Mouse (Mus musculus) hindbrain, postnatal 0 days (tissue): ENCODE measurements at regions not wholly inside any gene's neighbourhood (a gene's known extent, or its start where the extent isn't known, plus 50 kb on each side); places are given as distances from the start of the nearest gene placed in this dataset.
A peak's percentile ranks its signal among the peaks of the same experiment; 100 is the strongest.

Experiments used
- ATAC-seq: fragments of 200-750 bp; cut with Nextera tagmentation; 2 replicates; pipeline ENCODE4 v1.8.0; 2017; ENCODE audit warnings: mild to moderate bottlenecking, moderate TSS enrichment, moderate library complexity
- DNase-seq: peaks from one replicate; pipeline ENCODE4 v3.0.0-alpha.2; 2015; ENCODE audit warnings: low spot score
- H3K27ac ChIP-seq: fragments of 300-500 bp; sonication (generic); 2 replicates; pipeline ENCODE4 v1.5.1; 2014; ENCODE audit warnings: mild to moderate bottlenecking
- H3K27me3 ChIP-seq: fragments of 300-500 bp; sonication (generic); 2 replicates; pipeline ENCODE4 v1.6.1; 2014; ENCODE audit warnings: low read length, mixed read lengths; ENCODE audit not compliant: insufficient read depth
- H3K36me3 ChIP-seq: fragments of 300-500 bp; sonication (generic); 2 replicates; pipeline ENCODE4 v1.6.1; 2014; ENCODE audit warnings: low read length, mixed read lengths; ENCODE audit not compliant: insufficient read depth
- H3K4me1 ChIP-seq: fragments of 300-500 bp; sonication (generic); 2 replicates; pipeline ENCODE4 v1.6.1; 2014; ENCODE audit warnings: antibody characterized with exemption, low read length, mixed read lengths; ENCODE audit not compliant: insufficient read depth
- H3K4me2 ChIP-seq: fragments of 300-500 bp; sonication (generic); 2 replicates; pipeline ENCODE4 v1.6.1; 2014; ENCODE audit warnings: low read depth, mild to moderate bottlenecking, low read length, moderate library complexity, mixed read lengths
- H3K4me3 ChIP-seq: fragments of 300-500 bp; sonication (generic); 2 replicates; pipeline ENCODE4 v1.5.1; 2014; ENCODE audit warnings: low read length
- H3K9ac ChIP-seq: fragments of 300-500 bp; sonication (generic); replicated peaks from 2 replicates; pipeline ENCODE4 v1.6.1; 2014; ENCODE audit warnings: mild to moderate bottlenecking, low read length, moderate library complexity, mixed read lengths
- H3K9me3 ChIP-seq: fragments of 300-500 bp; sonication (generic); 2 replicates; pipeline ENCODE4 v1.6.1; 2016; ENCODE audit warnings: low read length, mixed read lengths
- CTCF ChIP-seq: IDR thresholded peaks from 2 replicates; pipeline ENCODE4 v1.5.1; 2016; ENCODE audit warnings: antibody characterized with exemption, control low read depth, low read depth
- WGBS: fragments of 180-500 bp; shearing (Covaris S2); extraction: QIAGEN DNeasy Blood & Tissue Kit; methylation state at CpG from one replicate; pipeline ENCODE4 v1.1.7; 2014; 5-methylcytosine and 5-hydroxymethylcytosine counted together

DNA sequence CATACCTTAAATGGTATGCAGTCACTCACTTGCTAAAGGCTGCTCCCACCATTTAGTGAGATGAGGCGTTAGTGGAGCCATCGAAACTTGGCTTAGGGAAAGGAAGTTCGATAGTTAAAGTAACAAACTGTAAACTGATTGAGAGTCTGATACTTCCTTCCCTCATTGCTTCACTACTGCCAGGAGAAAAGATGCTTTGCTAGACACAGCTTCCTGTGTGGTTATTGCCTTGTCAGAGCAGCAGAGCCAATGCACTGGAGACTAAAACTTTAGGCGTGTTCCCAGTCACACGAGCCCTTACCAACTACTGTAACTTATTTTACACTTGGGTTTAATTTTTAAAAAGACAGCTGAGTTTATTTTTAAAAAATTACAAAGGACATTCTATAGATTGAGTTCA lies 1324.8 kb upstream of the Sel1l start:
- H3K36me3 ChIP-seq = no peaks in the 10 kb centered on the region
- no peaks in the 10 kb centered on the region for H3K9me3 ChIP-seq
- DNase-seq = no peak
- no peak overlapping the region for H3K27ac ChIP-seq
- no peak overlapping the region for H3K4me3 ChIP-seq
- H3K4me1 ChIP-seq = no peaks in the 10 kb centered on the region
- H3K9ac ChIP-seq = no peak overlapping the region
- 88% methylated on average over 5 of the region's 5 CpGs for WGBS
- no peaks in the 10 kb centered on the region for H3K27me3 ChIP-seq
- no peak overlapping the region for H3K4me2 ChIP-seq
- TF ChIP-seq CTCF = no peak
- ATAC-seq = no peak

DNA sequence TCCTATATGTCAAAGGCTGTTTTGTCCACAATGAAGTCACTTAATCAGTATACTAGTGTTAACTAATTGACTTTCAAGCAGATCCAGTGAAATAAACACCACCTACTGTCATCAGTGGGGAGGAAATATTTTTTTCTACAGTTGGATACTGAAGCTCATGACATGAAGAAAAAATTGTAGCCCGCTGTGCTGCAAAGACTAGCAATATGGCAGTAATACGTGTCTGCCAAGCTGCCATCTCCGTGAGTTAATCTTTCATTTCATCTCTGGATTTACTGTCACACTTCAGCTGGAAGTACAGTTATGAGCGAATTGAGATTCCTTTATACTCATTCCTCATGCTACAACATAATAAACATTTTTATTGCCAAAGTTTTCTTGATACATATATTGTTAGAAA lies 1311.3 kb upstream of the Sel1l start:
- WGBS = 71% methylated on average over 4 of the region's 4 CpGs
- TF ChIP-seq CTCF = no peak
- Histone ChIP-seq H3K9ac (no peak overlapping the region), H3K4me3 (no peak overlapping the region), H3K9me3 (no peaks in the 10 kb centered on the region), H3K27me3 (no peaks in the 10 kb centered on the region), H3K27ac (no peak overlapping the region), H3K36me3 (no peaks in the 10 kb centered on the region), H3K4me1 (no peaks in the 10 kb centered on the region), H3K4me2 (no peak overlapping the region)
- ATAC-seq (no peak), DNase-seq (no peak)

- ATAC-seq (peak; percentile 35; the same call in 1 of the 2 replicates), DNase-seq (peak; percentile 57)
- 45% methylated on average over 6 of the region's 6 CpGs for WGBS
Measured at GRCm38 (mm10) chr12:93152618-93153245, 1303.8 kb upstream of the Sel1l start.

GRCm38 (mm10) chr12:93151530-93151929 lies 1302.6 kb upstream of the Sel1l start:
- ATAC-seq = no peak
- Histone ChIP-seq H3K27me3 (no peaks in the 10 kb centered on the region), H3K4me2 (0 out of 2 replicates have a peak overlapping the region, but pooled peaks have one; percentile 1), H3K27ac (no peak overlapping the region), H3K4me1 (no peaks in the 10 kb centered on the region), H3K36me3 (no peaks in the 10 kb centered on the region), H3K9ac (no peak overlapping the region), H3K9me3 (no peaks in the 10 kb centered on the region), H3K4me3 (no peak overlapping the region)
- no peak for TF ChIP-seq CTCF
- WGBS = 55% methylated on average over 7 of the region's 7 CpGs
- peak; percentile 2 for DNase-seq

More at GRCm38 (mm10) chr12:93152618-93153245, 1303.8 kb upstream of the Sel1l start:
- Histone ChIP-seq H3K9ac (no peak overlapping the region), H3K27ac (no peak overlapping the region), H3K27me3 (no peaks in the 10 kb centered on the region), H3K4me1 (no peaks in the 10 kb centered on the region), H3K36me3 (no peaks in the 10 kb centered on the region), H3K9me3 (no peaks in the 10 kb centered on the region), H3K4me2 (no peak overlapping the region), H3K4me3 (no peak overlapping the region)
- TF ChIP-seq CTCF = peak; percentile 73

DNA sequence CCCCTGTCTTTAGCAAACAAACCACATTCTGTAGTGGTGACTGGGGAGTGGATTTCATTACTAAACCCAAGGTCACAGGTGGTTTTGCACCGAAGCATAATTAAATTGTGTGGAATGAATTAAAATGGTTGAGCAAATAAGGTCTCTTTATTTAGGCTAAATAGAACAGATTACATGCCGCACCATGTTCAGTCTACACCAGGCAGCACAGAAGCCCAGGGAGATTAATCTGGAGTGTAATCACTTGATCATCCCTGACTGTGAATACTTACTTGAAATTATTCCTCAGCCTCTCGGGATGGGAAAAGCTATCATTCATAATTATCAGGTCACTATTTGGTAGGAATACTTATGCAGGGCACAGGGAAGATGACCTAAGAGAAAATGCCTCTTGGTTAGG lies 1293.3 kb upstream of the Sel1l start:
- WGBS = 54% methylated on average over 3 of the region's 3 CpGs
- ATAC-seq (no peak), DNase-seq (peak; percentile 5)

GRCm38 (mm10) chr12:93136395-93136794 lies 1287.4 kb upstream of the Sel1l start:
- peak; percentile 11 for DNase-seq
- H3K4me3 ChIP-seq = no peak overlapping the region
- H3K4me1 ChIP-seq = no peaks in the 10 kb centered on the region
- no peaks in the 10 kb centered on the region for H3K27me3 ChIP-seq
- H3K27ac ChIP-seq = no peak overlapping the region
- no peak for ATAC-seq
- no peaks in the 10 kb centered on the region for H3K36me3 ChIP-seq
- no peak overlapping the region for H3K4me2 ChIP-seq
- no peaks in the 10 kb centered on the region for H3K9me3 ChIP-seq
- 38% methylated on average over 5 of the region's 5 CpGs for WGBS
- no peak for TF ChIP-seq CTCF
- no peak overlapping the region for H3K9ac ChIP-seq

More for the DNA sequence above, 1293.3 kb upstream of the Sel1l start:
- H3K9ac ChIP-seq = no peak overlapping the region
- no peak overlapping the region for H3K4me3 ChIP-seq
- no peaks in the 10 kb centered on the region for H3K36me3 ChIP-seq
- H3K4me2 ChIP-seq = no peak overlapping the region
- no peaks in the 10 kb centered on the region for H3K4me1 ChIP-seq
- no peaks in the 10 kb centered on the region for H3K27me3 ChIP-seq
- no peak for TF ChIP-seq CTCF
- H3K9me3 ChIP-seq = no peaks in the 10 kb centered on the region
- H3K27ac ChIP-seq = no peak overlapping the region

DNA sequence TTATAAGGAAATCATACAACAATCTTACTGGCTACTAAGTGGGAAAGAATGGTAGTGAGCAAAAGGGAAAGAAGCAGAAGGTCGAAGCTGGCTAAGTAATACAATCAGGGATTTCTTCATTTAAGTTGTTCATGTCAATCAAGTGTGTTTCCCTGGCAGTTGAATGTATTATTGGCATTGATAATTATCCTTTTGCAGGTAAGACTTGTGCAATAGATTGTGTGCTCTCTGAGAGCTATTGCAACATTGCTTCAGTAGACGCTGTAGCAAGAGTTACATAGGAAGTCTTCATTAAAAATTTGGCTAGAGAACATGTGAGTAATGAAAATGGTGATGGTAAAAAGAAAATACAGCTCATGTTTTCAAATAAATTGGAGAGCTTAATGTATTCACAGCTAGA lies 1273.3 kb upstream of the Sel1l start:
- no peak for ATAC-seq
- Histone ChIP-seq H3K27ac (no peak overlapping the region), H3K9ac (no peak overlapping the region), H3K4me1 (no peaks in the 10 kb centered on the region), H3K4me2 (no peak overlapping the region), H3K27me3 (no peaks in the 10 kb centered on the region), H3K9me3 (no peaks in the 10 kb centered on the region), H3K4me3 (no peak overlapping the region), H3K36me3 (no peaks in the 10 kb centered on the region)
- WGBS = 90% methylated on average over 2 of the region's 2 CpGs
- no peak for DNase-seq
- TF ChIP-seq CTCF = no peak
